Mouse (Mus musculus) layer of hippocampus, postnatal 14 days (tissue): Measurements from ENCODE around the gene Kctd11. TPM values are rescaled to one million over a fixed set of nuclear protein-coding genes. Genes with fewer than 3 reads are reported as not detected.

Experiments used
- DNase-seq, 2 experiments: peaks; one replicate each; pipeline ENCODE4 v3.0.0; 2021 to 2022; ENCODE audit warnings: low spot score in 2 of 2, mixed read lengths in 1 of 2
- total RNA-seq, 2 experiments: library from RNA; stranded (reverse); gene quantifications; 2 replicates each; pipeline ENCODE4 v1.2.3; 2021

Gene Kctd11
- total RNA-seq, 2 experiments from 2014 or later = 1.1 to 1.2 TPM

DNA sequence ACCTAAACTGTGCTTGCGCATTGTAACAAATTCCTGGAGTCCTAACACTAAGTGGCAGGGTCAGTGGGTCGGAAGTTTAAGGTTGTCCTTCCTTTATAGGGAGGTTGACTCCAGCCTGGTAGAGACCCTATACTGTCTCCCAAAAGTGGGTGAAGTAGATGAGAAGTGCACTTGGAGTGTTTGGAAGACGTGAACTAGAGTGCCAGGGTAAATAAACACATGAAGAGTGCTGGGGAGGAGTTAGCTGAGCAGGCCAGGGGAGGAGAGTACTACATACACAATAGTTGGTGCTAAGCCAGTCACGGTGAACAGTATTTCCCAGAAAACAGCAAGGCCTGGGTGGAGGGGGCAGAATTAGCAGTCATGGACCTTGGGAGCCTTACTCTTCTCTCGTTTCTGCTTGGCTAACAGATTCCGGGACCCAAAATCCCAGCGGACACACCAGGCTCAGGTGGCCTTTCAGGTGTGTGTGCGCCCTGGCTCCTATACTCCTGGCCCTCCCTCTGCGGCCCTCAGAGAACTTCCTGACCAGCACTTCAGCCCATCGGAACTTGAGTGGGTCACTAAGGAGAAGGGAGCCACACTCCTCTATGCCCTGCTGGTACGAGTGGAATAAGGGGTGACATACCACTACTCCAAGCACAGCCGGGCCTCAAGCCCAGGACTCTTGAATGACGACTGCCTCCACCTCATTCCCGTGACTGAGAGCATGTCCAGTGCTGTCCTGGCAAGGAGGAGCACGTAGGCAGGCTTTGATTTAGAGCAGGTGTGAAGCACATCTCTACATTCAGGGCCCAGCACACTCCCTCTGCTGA lies 31.7 kb upstream of the Kctd11 start:
- DNase-seq = no peak

DNA sequence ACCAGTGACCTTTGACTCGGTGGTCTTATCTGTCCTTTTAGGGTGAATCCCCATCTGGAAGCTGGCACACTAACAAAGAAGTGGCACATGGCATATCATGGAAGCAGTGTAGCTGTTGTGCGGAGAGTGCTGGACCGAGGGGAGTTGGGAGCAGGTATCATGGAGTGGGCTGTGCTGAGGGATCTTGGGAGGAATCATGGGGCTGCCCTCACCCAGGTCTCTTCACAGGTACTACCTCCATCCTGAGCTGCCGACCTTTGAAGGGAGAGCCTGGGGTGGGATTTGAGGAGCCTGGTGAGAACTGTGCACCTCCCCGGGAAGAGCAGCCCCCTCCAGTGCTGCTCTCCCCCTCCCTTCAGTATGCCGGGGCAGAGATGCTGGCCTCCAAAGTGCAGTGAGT lies 30.5 kb upstream of the Kctd11 start:
- no peak for DNase-seq

DNA sequence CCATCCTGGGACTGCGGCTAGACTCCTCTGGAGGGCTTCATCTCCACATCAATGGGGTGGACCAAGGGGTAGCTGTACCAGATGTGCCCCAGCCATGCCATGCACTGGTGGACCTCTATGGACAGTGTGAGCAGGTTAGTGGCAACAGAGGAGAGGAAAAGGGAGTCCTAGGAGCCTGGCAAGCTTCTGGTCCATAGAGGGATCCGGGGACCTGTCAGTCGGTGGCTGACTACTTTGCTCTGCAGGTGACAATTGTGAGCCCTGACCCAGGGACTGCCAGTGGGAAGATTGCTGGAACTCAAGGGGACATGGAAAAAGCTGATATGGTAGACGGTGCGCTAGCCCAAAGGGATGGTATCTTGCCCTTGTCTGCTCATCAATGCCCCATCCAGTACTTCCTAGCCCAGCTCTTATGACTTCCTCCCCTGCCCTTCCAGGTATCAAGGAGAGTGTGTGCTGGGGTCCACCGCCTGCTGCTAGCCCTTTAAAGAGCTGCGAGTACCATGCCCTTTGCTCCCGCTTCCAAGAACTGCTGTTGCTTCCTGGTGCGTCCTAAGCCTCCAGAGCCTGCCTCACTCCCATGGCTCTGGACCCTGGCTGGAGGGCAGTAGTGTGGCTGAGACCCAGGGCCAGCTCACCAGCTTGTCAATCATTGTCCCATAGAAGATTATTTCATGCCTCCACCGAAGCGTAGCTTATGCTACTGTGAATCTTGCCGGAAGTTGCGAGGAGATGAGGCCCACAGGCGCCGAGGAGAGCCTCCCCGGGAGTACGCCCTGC lies 29.8 kb upstream of the Kctd11 start:
- DNase-seq = no peak

DNA sequence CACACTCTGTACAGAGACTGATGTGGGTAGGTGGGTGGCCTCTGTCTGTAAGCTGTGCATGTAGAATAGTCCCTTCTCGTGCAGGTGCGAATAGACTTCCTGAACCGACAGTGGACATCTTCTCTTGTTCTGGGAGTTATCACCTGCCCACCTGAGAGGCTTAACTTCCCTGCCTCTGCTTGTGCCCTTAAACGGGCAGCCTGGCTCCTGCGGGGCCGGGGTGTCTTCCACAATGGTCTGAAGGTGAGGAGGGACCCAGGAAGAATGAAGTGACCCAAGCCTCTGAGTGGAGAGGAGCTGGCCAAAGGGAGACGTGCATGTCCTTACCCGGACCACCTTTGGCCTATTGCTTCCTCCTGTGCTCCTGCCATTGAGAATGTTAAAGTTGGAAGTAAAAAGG lies 29.0 kb upstream of the Kctd11 start:
- DNase-seq = no peak

DNA sequence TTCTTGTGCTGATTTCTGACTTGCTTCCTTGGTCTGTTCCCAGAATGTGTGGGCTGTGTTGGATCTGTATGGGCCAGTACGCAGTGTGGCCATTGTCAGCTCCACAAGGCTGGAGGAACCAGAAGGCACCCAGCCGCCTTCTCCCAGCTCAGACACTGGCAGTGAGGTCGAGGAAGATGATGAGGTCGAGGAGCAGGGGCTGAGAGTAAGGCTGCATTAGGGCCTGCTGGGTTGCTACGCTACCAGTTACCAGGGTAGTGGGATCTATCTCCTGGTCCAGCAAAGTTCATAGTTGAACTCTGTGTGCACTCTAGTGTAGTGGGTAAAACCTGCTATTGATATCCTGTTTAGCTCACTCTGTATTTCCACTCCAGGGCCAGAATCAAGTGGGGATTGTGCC lies 28.0 kb upstream of the Kctd11 start:
- no peak for DNase-seq

DNA sequence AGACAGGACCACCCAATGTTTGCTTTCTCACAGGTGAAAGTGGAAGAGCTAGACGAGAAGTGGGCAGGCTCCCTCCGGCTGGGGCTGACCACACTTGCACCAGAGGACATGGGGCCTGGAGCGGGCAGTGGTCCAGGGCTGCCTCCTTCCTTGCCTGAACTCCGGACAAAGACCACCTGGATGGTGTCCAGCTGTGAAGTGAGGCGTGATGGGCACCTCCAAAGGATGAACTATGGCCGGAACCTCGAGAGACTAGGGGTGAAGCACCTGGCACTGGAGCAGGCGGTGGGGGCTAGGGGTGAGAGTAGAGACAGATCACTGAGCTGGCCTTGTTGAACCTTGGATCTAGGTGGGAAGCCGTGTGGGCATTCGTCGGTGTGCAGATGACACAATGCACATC lies 27.4 kb upstream of the Kctd11 start:
- no peak for DNase-seq

DNA sequence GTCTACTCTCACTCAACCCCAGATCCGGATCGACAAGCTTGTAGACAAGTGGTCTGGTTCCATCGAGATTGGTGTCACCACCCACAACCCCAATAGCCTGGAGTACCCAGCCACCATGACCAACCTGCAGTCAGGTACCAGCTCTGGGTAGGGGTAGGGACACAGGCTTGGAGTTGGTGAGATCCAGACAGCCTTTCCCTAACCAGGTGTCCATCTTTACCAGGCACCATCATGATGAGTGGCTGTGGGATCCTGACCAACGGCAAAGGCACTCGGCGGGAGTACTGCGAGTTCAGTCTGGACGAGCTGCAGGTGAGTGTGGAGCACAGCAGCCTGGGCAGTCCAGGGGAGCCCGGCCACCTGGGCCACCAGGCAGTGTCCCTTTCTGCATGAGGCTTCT lies 23.1 kb upstream of the Kctd11 start:
- no peak for DNase-seq

DNA sequence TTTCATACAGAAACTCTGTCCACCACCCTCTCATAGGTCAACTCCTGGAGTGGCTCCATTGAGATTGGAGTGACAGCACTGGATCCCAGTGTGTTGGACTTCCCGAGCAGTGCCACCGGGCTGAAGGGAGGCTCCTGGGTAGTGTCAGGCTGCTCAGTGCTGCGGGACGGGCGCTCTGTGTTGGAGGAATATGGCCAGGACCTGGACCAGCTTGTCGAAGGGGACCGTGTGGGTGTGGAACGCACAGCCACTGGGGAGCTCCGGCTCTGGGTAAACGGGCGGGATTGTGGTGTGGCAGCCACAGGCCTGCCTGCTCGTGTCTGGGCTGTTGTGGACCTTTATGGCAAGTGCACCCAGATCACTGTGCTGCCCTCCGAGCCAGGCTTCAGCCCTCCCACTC lies 21.8 kb upstream of the Kctd11 start:
- DNase-seq = no peak

DNA sequence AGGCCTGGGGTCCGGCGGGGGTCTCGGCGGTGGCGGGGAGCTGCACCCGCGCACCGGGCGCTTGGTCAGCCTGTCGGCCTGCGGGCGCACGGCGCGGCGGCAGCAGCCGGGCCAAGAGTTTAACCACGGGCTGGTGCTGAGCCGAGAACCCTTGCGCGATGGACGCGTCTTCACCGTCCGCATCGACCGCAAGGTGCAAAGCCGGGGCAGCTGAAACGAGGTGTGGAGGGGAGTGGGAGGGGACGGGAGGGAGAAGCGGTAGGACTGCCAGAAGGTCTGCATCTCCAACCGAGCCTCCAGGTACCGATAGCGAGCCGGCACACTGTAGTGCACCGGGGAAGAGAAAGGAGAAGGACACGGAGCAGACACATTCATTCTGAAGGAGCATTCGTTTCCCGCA lies 20.8 kb upstream of the Kctd11 start:
- DNase-seq = no peak

DNA sequence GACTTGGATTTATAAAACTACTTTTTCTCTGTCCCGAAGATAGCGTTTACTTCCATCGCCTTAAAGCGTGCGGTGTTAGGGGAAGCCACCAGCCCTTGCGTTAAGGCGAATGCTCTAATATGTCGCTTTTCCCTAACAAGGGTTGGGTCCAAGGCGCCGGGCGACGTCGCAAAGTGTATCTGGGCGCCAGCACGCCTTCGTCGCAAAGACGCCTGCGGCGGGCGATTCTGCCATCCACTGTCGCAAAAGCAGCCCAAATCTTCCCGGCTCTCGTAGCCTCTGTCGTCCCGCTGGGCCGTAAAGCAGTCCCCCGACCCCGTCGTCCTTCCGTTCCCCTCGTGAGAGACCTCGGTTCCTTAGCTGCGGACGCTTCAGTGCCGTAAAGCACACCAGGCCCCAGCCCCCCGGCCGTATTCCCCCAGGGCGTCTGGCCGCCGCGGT lies 20.2 kb upstream of the Kctd11 start:
- DNase-seq = peak; percentile 96 to 98

DNA sequence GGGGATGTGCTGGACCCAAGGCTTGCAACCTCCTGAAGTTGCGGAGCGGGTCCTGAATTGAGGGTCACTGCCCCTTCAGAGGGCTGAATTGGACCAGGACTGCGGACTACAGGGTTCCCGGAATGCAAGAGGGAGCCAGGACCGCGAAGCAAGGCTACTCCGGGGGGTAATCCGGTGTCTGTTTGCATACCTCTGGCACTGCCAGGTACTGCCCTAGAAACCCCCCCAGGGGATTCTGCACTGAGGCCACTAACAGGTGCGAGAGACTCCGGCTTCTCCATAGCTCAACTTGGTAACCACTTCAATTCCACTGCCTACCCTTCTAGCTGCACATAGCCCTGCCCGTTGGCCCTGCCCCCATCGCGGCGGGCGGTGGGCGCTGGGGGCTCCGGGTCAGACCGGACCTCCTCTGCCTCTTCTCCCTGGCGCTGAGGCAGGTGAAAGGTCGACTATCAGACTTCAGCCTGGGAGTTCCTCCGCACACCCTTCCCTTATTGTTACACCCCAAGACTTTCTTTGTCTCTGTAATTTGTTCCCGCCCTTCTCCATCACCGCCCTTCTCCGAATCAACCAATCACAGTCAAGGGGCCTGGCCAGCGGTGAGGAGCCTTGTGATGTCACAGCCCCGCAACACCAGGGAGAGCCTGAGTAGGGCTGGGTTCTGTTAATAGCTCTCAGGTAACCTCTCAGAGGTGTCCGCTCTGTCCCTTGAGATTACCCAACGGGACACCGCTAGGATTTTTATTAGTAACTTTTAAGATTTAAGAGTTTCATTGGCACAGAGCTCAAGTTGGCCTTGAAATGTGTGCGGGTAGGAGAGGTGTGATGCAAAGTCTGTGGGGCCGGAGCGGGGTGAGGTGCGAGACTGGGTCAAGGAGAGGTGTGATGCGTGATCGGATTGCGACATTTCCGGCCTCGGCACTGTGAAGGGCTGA lies 19.5 kb upstream of the Kctd11 start, which contains the start of the genes 2810408A11Rik and Neurl4:
Gene 2810408A11Rik, minus strand, starts transcription at position 517 of the 935 bp plus-strand sequence.
Gene Neurl4, plus strand, starts transcription at position 602 of the 935 bp plus-strand sequence.
- DNase-seq = peak; percentile 83 to 93

DNA sequence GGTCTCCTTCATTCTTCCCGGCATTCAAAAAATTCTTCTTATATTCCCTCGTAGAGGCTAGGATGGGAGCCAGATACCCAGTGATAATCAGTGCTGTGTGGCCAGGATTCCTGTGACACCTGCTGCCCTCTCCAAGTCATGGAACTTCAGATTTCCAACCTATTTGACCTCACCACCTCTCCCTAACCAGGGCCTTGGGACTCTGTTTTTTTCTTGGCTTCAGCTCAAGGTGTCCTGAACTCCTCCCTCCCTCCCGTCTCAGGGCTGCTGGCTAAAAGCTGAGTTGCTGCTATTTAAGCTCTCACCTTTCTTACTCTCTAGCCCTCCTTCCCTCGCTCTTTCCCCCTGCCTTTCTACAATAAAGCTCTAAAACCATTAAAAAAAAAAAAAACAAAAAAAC lies 18.7 kb upstream of the Kctd11 start:
- DNase-seq = no peak

DNA sequence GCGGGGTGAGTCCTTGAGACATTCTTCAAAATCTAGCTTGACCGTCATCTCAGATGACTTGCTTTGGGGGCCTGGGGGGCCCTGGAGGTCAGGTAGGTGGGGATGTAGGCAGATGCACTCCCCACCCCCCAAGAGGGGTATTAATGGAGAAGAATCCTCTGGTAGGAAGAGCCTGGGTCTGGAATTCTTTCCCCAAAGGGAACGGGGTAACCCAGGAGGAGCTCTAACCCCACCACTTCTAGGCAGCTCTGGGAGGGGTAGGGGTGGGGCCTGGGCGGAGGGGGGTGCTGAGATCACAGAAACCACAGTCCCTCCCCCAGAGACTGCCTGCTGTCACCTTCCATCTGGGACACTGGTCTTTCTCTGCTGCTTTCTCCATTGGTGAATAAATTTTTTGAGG lies 14.1 kb upstream of the Kctd11 start, which contains the start of gene Acap1:
Gene Acap1, minus strand, starts transcription at position 249 of the 400 bp plus-strand sequence.
- DNase-seq = no peak

DNA sequence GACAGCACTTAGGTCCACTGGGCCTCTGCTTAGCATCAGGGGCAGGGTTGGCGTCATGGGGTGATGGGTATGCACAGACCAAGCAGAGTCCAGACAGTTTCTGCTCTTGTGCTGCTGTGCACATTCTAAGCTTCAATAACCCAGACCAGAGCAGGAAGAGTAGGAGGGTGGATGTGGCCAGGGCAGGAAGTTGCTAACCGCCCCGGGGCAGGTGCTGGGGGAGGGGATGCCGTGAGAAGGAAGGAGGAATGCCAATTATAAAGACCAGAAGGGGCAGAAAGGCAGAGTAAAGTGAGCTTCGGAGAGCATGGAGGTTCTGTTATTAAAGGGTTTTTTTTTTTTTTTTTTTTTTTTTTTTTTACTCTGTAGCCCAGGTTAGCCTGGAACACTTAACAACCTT lies 13.5 kb upstream of the Kctd11 start:
- no peak for DNase-seq

DNA sequence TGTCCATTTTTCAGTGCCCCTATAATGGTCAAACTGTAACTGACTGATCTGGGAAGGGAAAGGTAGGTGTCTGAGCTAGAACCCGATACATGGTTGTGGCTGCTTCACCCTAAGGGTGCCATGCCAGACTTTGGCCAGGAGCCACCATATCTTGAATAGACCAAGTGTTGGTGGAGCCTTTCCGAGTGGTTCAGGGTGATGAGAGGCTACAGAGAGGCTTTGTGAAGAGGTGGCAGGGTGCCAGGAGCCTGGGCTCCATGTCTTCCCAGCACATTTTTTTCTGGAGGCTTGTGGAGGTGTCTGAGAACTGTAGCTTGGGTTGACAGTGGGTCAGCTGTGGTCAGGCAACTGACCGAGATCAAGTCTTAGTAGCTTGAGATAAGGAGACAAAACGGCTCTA lies 10.3 kb upstream of the Kctd11 start:
- DNase-seq = peak in 1 of 2 experiments; percentile 56

DNA sequence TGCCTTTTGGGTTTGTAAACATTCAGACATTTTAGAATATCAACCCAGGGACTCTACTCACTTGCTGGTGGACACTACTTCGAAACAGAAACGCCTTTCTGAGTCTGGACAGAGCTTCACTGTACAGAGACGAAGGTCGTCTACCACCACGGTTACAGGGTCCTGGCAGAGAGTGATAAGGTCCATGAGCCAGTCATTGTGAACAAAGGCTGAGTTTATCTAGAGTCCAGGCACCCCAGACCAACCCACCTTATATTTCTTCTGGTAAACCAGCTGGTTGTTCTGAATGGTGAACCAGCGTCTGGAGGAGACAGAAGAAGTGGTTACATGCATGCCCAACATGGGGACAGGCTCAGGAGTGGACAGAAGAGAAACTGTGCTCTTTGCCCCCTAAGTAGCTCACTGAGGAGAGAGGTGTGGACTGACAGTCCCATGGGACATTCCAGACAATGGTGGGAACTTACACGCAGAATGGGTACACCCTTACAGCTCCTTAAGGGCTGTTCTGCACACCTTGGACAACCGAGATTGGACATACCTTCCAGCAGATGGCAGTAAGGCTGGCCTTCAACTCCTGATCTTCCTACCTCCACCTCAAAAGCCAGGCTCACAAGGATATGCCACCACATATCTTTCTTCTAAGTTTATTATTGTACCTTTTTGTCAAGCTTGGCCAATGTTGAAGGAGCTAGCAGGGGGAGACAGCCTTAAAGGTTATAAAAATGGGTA lies 5.9 kb upstream of the Kctd11 start:
- DNase-seq = no peak

DNA sequence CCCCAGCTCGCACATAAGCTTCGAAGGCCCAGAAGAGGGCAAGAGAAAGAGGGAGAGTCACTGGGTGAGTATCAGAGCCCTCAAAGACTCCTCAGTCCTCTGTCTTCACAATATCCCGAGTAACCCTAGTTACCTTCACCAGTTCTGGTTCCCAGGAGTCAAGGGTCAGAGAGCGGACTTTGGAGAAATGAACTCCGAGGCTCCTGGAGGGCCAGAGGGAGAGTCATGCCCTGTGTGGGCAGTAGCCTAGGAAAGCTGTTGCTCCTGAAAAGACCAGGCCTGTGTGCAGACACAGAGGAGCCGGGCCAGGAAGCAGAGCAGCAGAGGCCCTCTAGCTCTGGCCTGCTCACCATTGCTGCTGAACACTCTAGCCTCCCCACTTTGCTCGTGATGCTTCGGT lies 3.5 kb upstream of the Kctd11 start:
- no peak for DNase-seq

DNA sequence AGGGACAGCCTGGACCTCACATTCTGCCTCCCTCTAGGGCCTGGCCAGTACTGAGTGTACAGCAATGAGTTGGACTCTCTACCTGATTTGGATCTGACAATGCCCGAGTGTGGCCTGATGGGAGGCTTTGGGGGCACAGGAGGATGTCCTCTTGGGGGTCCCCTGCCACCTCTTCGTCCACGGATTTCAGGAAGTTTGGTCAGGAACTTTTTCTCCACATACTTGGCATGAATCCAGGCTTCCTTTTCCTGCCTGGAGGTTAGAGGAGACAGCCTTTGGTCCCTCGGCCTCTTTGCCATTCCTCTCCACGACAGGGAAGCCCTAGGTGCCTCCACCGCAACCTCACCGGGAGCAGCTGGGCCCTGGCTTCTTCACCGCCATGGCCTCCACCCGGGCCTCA lies 3.0 kb upstream of the Kctd11 start:
- DNase-seq = no peak

DNA sequence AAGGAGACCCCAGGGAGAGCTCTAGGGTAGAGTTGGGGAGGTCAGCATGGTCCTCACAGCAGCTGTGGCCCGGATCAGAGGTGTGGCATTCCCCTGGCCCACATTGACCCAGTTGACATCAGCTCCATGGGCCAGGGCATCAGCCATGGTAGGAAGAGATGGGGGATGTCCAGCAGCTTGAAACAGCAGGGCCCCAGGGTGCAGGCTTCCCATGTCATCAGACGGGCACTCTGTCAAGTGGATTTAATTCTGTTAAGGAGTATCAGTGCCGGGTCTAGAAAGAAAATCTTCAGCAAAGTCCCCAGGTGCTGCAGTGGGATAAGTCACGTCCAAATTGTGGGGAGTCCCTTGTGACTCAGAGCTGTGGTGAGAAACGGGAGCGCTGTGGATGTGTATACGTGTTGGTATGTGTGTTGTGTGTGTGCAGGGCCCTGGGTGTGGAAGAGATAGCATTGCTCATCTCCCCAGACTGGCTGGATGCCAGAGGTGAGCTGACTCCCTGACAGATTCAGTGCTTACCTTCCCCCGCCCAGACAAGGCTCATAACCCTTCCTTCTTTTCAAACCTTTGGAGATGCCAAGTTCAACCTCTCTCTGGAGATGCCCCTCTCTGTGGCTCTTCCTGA lies 2.4 kb upstream of the Kctd11 start:
- no peak for DNase-seq

DNA sequence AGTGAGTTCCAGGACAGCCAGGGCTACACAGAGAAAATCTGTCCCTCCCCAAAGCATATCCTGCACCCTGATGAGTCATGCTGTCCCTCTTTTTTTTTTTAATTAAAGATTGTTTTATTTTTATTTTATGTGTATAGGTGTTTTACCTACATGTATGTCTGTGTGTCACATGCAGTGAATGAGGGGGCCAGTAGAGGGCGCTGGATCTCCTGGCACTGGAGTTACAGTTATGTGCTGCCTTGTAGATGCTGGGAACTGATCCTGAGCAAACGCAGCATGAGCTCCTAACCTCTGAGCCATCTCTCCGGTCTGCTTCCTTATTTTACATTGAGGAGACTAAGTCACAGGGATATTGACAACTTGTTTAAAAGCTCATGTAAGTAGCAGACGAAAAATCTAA lies 1.9 kb upstream of the Kctd11 start:
- DNase-seq = no peak
